Mouse (Mus musculus): ENCODE data around the gene Thy1.

GRCm38 (mm10) chr9:44053936-44054335 lies 10.8 kb downstream of the Thy1 start:
- TF ChIP-seq CTCF (conservative IDR thresholded peaks at IDR 0.05; ENCODE audit: low read length) (no peak), POU5F1 (IDR thresholded peaks at IDR 0.05; ENCODE audit: borderline replicate concordance, low read length) (no peak)
